Mouse (Mus musculus): ENCODE data around the gene Nrd1. TPM values are rescaled to one million over a fixed set of nuclear protein-coding genes. Genes with fewer than 3 reads are reported as not detected.

Nrd1 gene
- total RNA-seq, 2 experiments from 2014 or later, result 126 to 140 TPM

- no peak for DNase-seq (ENCODE audit: low spot score in 2 of 2)
Observed at GRCm38 (mm10) chr4:109091241-109091777, 90.9 kb downstream of the Nrd1 start.

GRCm38 (mm10) chr4:109092344-109092743 lies 91.9 kb downstream of the Nrd1 start:
- DNase-seq (ENCODE audit: low spot score in 2 of 2), result no peak

- no peak for DNase-seq (ENCODE audit: low spot score in 2 of 2)
Observed at GRCm38 (mm10) chr4:109094269-109094668, 93.8 kb downstream of the Nrd1 start.

- no peak for DNase-seq (ENCODE audit: low spot score in 2 of 2)
Observed at GRCm38 (mm10) chr4:109098861-109099260, 98.4 kb downstream of the Nrd1 start.

- DNase-seq (ENCODE audit: low spot score in 2 of 2), result no peak
Observed at GRCm38 (mm10) chr4:109102574-109102973, 102.1 kb downstream of the Nrd1 start.

- no peak for DNase-seq (ENCODE audit: low spot score in 2 of 2)
Observed at GRCm38 (mm10) chr4:109103145-109103883, 102.9 kb downstream of the Nrd1 start.

- DNase-seq (ENCODE audit: low spot score in 2 of 2), result no peak
Observed at GRCm38 (mm10) chr4:109105254-109105653, 104.8 kb downstream of the Nrd1 start.

GRCm38 (mm10) chr4:109106034-109106433 lies 105.6 kb downstream of the Nrd1 start:
- DNase-seq (ENCODE audit: low spot score in 2 of 2), result no peak

- DNase-seq (ENCODE audit: low spot score in 2 of 2), result no peak
Observed at GRCm38 (mm10) chr4:109106594-109106993, 106.1 kb downstream of the Nrd1 start.

- no peak for DNase-seq (ENCODE audit: low spot score in 2 of 2)
Observed at GRCm38 (mm10) chr4:109109012-109109411, 108.6 kb downstream of the Nrd1 start.

- no peak for DNase-seq (ENCODE audit: low spot score in 2 of 2)
Observed at GRCm38 (mm10) chr4:109109686-109110085, 109.2 kb downstream of the Nrd1 start.

- DNase-seq (ENCODE audit: low spot score in 2 of 2), result no peak
Observed at GRCm38 (mm10) chr4:109110978-109111377, 110.5 kb downstream of the Nrd1 start.

Small RNA genes within 50 kb of the gene (microRNA-seq; reads per million reads assigned to microRNA genes)
- 0 reads per million in 2 experiments for gene Mir761

Other genes starting within 250 kb of the Nrd1 start
- 10 to 100 TPM; 72.4 to 73.0 TPM for gene Zfyve9, start 219.9 kb upstream of the Nrd1 start, total RNA-seq (2021)
- gene Btf3l4, start 167.0 kb upstream of the Nrd1 start, total RNA-seq (2021), result 10 to 100 TPM; 85.6 to 91.5 TPM
- gene Txndc12, start 166.1 kb upstream of the Nrd1 start, total RNA-seq (2021), result 10 to 100 TPM; 39.6 to 44.2 TPM
- gene Kti12, start 152.9 kb upstream of the Nrd1 start, total RNA-seq (2021), result 10 to 100 TPM; 18.4 TPM
- gene A730015C16Rik, start 152.0 kb upstream of the Nrd1 start, total RNA-seq (2021), result not detected
- 10 to 100 TPM; 87.8 to 89.9 TPM for gene Rab3b, start 121.6 kb upstream of the Nrd1 start, total RNA-seq (2021)
- gene Osbpl9, start 201.6 kb downstream of the Nrd1 start, total RNA-seq (2021), result 10 to 100 TPM; 57.1 to 58.7 TPM
- under 1 TPM; 0.53 to 0.63 TPM for gene Calr4, start 233.8 kb downstream of the Nrd1 start, total RNA-seq (2021)